Mouse (Mus musculus) left cerebral cortex, adult 8-10 months (tissue): ENCODE measurements around the gene Fbxw24. TPM values are rescaled to one million over a fixed set of nuclear protein-coding genes. Genes with fewer than 3 reads are reported as not detected.
A peak's percentile ranks its signal among the peaks of the same experiment; 100 is the strongest.
"Not testable (repeated sequence)": the region's sequence is repeated elsewhere in the genome, so short reads cannot be mapped to it uniquely, and the experiment has no call there.

ENCODE experiments used
- DNase-seq, 2 experiments: peaks; one replicate each; pipeline ENCODE4 v3.0.0; 2022; ENCODE audit warnings: low spot score in 2 of 2
- total RNA-seq, 4 experiments: library from RNA; stranded (reverse); gene quantifications; 2 replicates each; pipeline ENCODE4 v1.2.4; 2022

Gene Fbxw24
- total RNA-seq = not detected

- DNase-seq = not testable (repeated sequence)
These were observed at the start of gene Fbxw24 for GRCm38 (mm10) chr9:109625957-109626356. Gene Fbxw24, minus strand, starts transcription at chr9:109626057.

GRCm38 (mm10) chr9:109664552-109664951 lies 38.7 kb upstream of the Fbxw24 start, which contains the start of gene Fbxw25:
Gene Fbxw25, minus strand, starts transcription at chr9:109664652.
- not testable (repeated sequence) for DNase-seq

GRCm38 (mm10) chr9:109606837-109607236 lies 19.0 kb downstream of the Fbxw24 start:
- DNase-seq = peak; percentile 1 to 5

- not testable (repeated sequence) for DNase-seq
These were observed 23.7 kb downstream of the Fbxw24 start for GRCm38 (mm10) chr9:109602128-109602527.

- no peak for DNase-seq
These were observed 28.6 kb downstream of the Fbxw24 start for GRCm38 (mm10) chr9:109597226-109597625.

- DNase-seq = no peak
These were observed 31.0 kb downstream of the Fbxw24 start for GRCm38 (mm10) chr9:109594866-109595265.

GRCm38 (mm10) chr9:109568162-109568561 lies 57.7 kb downstream of the Fbxw24 start, which contains the start of gene Fbxw15:
Gene Fbxw15, minus strand, starts transcription at chr9:109568262.
- DNase-seq = not testable (repeated sequence)

- DNase-seq = no peak
These were observed 60.3 kb downstream of the Fbxw24 start for GRCm38 (mm10) chr9:109565546-109565945.

GRCm38 (mm10) chr9:109562106-109562505 lies 63.8 kb downstream of the Fbxw24 start:
- DNase-seq = not testable (repeated sequence)

GRCm38 (mm10) chr9:109552483-109552882 lies 73.4 kb downstream of the Fbxw24 start:
- no peak for DNase-seq

Other genes with a start within 250 kb of the Fbxw24 start
- not detected for gene Fbxw22, start 221.8 kb downstream of the Fbxw24 start, total RNA-seq
- gene Fbxw16, start 176.9 kb downstream of the Fbxw24 start, total RNA-seq = not detected
- not detected for gene Fbxw19, start 130.2 kb downstream of the Fbxw24 start, total RNA-seq
- not detected for gene Fbxw15, start 57.8 kb downstream of the Fbxw24 start, total RNA-seq
- gene Fbxw25, start 38.6 kb upstream of the Fbxw24 start, total RNA-seq = not detected
- not detected for gene Fbxw18, start 76.6 kb upstream of the Fbxw24 start, total RNA-seq
- gene Fbxw26, start 120.0 kb upstream of the Fbxw24 start, total RNA-seq = not detected
- gene Fbxw27, start 164.6 kb upstream of the Fbxw24 start, total RNA-seq = not detected
- gene Spink8, start 186.2 kb upstream of the Fbxw24 start, total RNA-seq = 1 to 10 TPM in 3 of 4 experiments, under 1 TPM in 1; 0.78 to 5.6 (median 1.9) TPM
- gene Nme6, start 206.7 kb upstream of the Fbxw24 start, total RNA-seq = 10 to 100 TPM in 3 of 4 experiments, 1 to 10 TPM in 1; 9.2 to 13.7 (median 11.5) TPM
- gene Camp, start 223.6 kb upstream of the Fbxw24 start, total RNA-seq = not detected
- gene Cdc25a, start 249.5 kb upstream of the Fbxw24 start, total RNA-seq = 1 to 10 TPM; 4.8 to 6.1 (median 5.6) TPM